Mouse (Mus musculus): ENCODE measurements around the gene Olfr1420.
"Not testable (repeated sequence)": the region's sequence is repeated elsewhere in the genome, so short reads cannot be mapped to it uniquely, and the experiment has no call there.

The Olfr1420 gene

DNA sequence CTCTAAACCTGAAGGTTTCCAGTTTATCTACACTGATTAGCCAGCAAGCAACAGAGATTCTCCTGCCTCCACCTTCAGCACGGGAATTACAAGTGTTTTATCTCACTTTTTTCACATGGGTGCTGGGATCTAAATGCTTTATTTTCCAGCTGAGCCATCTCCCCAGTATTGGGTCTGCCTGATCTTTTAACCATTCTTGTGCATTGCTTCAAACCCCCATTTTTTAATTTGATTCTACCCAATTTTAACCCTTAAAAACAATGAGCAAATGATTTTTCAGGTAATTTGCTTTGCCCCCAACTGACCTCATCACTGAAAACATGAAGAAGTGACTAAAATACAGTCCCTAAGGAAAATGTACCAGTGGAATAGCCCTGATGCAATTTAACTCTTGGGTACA, at the start of gene Olfr1420:
Gene Olfr1420 (plus strand): TSS at position 301 of the 400 bp plus-strand sequence.
- no peak for DNase-seq

DNA sequence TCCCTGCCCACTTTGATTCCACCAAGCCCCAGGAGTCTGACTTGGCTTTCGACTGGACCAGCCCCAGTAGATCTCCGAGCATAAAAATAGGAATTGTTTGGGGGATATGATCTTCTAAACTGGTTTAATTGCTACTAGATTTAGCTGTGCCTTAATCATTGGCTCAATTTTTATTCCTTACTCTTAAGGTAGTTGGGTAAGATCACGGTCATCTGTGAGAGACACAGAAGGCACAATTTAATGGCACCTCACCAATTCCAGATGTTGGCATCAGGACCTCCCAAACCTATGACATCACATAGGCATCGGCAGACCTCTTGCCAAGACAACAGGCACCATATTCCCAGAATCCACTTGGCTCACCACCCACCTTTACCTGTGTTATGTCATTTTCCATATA, 47.2 kb upstream of the Olfr1420 start, which contains the start of gene Olfr1417:
Gene Olfr1417 (minus strand): TSS at position 101 of the 400 bp plus-strand sequence.
- DNase-seq = no peak

DNA sequence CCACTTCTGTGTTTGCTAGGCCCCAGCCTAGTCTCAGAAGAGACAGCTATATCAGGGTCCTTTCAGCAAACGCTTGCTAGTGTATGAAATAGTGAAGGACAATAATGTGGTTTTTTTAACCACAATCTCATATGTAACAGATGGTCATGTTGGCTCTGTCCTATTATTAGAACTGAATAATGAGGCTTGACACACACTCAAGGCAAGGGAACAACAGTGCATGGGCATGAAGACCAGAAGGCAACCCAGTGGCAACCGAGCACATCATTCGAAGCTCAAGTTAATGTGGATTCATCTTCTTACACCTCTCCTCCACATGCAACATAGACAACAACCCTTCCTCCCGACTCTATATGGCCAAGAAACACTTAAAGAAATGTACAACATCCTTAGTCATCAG, 40.0 kb upstream of the Olfr1420 start:
- DNase-seq = no peak

DNA sequence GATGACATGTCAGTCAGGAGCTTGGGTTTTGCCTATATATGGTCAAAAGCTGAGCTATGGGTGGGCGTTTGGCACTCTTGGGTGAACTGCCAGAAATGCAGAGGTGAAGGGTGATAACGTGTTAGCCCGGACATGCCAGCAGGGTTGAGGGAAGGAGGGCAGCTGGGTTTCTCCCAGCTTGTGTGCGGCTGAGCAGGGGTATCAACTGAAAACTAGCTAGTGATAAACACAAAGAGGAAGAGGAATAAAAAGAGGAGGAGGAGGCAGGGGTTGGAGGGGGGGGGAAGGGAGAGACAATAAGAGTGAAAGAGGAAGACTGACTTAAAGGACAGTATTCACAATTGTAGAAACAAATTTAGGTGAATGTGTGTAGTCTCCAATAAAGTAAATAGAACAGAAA, 33.7 kb upstream of the Olfr1420 start:
- no peak for DNase-seq

DNA sequence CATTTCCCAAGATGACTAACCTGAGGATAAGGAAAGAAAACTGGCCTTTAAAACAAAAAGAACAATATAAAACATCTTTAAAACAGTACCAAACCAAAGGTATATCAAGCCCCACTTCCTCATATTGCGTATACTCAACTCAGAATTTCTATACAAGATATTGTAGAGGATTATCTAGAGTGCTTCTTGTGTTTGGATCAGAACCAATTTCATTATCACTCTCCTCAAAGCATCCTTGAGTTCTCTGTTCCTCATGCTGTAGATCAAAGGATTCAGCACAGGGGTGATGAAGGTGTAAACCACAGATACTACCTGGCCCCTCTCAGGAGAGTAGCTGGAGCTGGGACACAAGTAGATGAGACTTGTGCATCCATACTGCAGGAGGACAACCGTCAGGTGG, 31.5 kb upstream of the Olfr1420 start:
- DNase-seq = no peak

DNA sequence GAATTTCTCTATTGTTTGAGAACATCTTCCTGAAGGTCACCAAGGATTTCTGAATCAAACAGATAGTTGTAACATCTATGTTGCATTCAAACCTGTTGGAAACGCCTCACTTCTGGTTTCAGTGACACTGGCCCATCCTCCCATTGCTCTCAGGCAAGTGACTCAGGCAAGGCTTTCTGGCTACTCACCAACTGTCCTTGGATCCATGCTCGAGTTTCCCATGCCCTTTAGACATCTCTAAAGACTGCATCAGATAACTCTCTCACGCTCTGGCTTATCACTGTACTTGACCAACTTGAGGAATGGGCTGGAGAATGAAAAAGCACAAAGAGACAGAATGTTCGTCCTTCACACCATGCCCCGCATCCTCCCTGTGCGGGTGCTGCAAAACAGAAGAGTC, 29.9 kb upstream of the Olfr1420 start:
- DNase-seq = no peak

DNA sequence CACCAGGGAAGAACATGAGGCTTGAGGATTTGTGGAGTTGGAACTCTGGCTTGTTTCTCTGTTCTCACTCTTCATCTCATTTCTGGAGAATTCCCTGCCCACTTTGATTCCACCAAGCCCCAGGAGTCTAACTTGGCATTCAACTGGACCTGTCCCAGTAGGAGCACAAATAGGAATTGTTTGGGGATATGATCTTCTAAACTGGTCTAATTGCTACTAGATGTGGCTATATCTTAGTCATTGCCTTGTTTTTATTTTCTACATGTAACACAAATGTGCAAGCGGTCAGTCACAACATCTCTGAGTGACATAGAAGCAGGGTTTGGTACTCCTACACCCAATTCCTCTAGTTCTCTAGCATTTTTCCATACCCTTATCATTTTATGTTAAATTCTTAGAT, 25.4 kb upstream of the Olfr1420 start, which contains the start of gene Olfr1418:
Gene Olfr1418 (minus strand): TSS at position 101 of the 400 bp plus-strand sequence.
- no peak for DNase-seq

DNA sequence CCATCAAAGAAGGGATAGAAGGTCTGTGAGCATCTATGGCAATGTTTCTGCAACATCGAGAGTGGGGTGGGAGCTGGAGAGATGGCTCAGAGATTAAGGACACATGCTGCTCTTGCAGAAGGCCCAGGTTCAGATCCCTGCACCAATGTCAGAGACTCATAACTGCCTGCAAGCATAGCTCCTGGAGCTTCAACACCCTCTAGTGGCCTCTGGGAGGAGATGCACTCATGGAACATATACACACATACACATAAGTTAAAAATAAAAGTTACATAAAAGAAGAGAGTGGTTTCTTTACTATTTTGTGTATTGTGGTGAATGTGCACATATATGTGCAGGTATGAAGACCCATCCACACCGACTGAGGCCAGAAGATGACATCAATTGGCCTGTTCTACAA, 18.5 kb upstream of the Olfr1420 start:
- no peak for DNase-seq

DNA sequence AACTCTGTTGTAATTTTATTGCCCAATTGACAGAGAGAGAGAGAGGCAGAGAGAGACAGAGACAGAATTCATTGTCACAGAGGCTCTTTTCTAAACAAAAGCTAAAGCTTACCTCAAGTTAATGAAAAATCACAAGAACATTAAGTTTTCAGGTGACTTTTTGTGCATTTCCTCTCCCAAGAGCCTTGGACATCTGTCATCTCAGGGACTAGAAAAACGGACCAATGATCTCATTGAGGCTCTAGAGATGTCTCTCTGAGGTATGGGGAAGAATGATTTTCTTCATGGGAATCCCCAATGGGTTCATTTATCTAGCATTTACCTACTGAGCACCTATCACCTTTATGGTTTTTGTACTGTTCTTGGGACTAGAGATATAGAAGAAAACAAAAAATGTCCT, 11.4 kb upstream of the Olfr1420 start, which contains the start of gene Olfr1419:
Gene Olfr1419 (minus strand): TSS at position 101 of the 400 bp plus-strand sequence.
- DNase-seq = no peak

DNA sequence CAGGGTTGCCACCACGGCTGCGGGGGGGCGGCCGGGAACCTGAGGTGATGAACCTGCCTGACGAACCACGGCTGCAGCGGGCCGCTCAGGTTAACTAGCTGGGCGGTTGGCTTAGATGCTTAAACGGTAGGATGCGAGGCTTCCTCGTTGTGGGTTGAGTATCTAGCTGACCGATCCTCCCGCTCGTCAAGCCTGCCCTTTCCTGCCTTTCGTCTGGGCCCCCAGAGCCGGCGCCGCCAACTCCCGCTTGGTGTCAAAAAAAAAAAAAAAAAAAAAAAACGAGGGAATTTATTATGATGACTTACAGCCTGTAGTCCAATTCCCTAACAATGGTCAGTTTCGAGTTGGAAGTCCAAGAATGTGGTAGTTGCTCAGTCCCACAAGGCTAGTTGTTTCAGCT, 8.0 kb upstream of the Olfr1420 start:
- DNase-seq = not testable (repeated sequence)

DNA sequence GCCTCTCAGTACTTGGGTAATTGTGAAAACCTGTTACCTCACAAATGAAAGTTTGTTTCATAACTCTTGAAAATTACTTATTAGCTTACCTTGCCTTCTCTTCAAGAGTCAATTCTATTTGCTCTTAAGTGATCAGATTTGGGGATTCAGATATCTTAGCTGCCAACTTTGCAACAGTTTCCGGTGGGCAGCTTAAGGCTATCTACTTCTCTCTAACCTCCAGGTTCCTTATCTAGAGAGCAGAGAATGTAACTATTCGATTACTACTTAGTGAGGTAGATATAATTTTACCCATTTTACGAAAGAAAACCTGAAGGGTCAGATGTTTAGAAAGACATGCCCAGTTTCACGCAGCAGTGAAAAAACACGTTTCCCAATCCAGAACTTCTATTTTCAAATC, 24.7 kb downstream of the Olfr1420 start:
- DNase-seq = no peak

DNA sequence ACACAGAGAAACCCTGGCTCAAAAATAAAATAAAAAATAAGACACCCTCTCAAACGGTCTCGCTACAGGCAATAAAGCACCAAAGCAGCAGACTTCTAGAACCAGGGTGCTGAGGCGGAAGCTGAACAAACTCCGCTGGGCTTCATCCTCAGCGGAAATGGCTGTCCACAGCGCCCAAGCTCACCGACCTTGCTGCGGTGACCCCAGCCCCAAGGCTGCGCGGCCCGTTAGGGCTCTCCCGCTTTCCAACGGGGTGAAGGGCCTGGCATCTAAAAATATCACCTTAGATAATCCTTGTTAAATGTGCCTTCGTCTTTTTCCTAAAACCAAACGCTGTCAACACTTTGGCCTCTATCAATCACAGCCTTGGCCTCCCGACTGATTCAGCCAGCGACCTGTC, 25.2 kb downstream of the Olfr1420 start:
- no peak for DNase-seq

DNA sequence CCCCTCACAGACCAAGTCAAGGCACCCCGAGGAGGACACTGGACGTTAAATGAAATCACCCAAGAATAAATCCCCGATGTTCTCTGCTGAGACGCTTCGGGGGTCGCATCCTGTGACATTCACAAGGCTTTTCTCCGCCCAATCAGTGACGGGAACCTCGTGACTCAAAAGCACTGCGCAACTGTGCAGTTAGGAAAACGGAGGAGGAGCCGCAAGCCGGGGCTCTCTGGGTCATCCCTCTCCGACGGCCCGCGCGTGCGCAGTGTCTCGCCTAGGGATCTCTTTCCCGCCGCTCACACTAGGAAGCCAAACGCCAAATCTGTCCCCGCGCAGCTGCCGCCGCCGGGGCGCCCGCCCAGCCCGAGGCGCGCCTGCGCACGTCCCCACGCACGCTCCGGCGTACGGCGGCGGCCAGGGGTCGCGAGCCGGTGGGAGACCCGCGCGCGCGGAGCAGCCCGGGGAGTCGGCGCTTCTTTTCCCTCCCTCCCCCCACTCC, 25.7 kb downstream of the Olfr1420 start, which contains the start of gene Patl1:
Gene Patl1 (plus strand): TSS at position 363 of the 496 bp plus-strand sequence.
- peak; percentile 99 for DNase-seq

DNA sequence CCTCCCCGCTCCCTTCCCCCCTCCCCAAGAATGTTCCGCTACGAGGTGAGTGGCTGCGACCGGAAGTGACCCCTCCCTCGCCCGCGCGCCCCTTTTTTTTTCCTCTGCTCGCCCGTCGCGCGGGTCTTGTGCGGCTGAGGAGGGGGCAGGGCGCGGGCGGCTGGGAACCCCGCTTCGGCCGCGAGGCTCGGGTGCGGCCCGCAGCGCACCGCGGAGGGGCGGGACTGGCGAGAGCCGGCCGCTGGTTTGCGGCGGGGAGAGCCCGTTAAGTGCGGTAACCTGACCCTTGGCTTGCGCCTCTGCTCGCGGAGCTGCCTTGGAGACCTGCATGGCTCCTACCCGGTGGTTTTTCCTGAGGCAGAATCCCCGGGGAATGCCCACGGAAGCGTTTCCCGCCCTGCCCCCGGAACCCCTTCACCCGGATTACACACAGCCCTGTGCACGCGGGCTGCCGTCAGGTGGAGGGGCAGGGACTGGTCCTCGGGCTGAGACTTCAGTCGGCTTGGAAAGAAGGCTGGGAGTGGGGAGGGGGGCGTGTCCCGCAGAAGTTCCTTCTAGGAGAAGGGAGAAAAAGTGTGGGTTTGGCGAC, 26.3 kb downstream of the Olfr1420 start:
- DNase-seq = peak; percentile 61

DNA sequence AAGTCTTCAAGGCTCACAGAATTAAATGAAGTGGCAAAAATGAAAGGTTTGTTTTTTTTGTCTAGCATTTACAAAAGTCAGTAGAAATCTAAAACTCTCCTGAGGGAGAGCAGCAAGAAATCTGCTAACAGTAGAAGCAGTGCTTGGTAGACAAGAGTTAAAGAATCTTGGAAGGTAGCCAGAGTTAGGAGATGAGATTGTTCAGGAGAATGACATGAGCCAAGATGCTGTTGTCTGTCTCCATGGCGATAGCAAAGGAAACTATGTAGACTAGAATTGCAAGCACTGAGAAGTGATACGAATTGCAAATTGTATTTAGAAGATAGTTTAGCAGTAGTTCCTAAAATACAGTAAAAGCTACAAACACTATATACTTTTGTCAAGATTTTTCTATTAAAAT, 29.4 kb downstream of the Olfr1420 start:
- DNase-seq = peak; percentile 35

DNA sequence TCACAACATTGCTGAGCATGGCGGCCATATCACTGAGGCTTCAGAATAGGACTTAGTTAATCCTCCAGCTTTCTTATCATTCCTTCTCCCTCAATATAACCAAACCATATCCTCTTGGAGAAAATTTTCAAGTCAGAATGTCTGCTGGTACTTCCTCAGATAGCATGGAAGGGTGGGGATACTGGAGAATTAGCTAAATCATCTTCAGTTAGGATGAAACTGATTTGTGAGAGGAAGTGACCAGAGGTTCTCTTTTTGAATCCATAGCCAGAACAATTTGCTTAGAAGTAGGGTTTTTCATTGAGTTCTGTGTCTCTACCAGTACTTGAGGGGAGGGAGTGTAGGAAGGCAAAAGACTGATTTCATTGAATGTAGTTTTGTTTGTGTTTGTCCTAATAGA, 35.7 kb downstream of the Olfr1420 start:
- DNase-seq = no peak

DNA sequence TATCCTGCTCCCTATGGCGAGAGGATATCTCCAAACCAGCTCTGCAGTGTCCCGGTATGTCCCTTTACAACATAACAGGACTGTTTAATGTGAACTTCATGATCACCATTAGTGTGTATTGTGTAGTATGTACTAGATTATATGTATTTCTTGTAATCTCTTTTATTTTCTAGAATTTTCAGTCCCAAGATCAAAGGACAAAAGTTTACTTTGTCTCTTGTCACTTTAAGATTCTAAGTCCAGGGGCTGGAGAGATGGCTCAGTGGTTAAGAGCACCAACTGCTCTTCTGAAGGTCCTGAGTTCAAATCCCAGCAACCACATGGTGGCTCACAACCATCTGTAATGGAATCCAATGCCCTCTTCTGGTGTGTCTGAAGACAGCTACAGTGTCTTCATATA, 36.1 kb downstream of the Olfr1420 start:
- DNase-seq = not testable (repeated sequence)

DNA sequence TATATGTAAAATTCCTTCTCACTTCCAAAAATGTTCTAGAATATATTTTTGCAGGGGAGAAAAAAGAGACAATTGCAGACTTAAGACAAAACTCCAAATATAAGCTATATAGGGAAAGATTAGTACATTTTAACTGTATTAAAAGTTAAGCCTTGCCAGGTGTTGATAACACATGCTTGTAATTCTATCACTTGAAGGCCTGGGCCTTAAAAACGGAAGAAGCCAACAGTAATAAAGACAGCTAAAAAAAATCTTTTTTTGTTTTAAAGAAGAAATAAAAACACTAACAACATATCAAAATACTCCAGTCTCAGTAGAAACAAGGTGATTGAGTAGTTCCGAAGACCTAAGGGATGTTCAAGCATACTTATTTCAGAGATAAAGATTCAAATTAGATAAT, 40.0 kb downstream of the Olfr1420 start:
- DNase-seq = no peak

DNA sequence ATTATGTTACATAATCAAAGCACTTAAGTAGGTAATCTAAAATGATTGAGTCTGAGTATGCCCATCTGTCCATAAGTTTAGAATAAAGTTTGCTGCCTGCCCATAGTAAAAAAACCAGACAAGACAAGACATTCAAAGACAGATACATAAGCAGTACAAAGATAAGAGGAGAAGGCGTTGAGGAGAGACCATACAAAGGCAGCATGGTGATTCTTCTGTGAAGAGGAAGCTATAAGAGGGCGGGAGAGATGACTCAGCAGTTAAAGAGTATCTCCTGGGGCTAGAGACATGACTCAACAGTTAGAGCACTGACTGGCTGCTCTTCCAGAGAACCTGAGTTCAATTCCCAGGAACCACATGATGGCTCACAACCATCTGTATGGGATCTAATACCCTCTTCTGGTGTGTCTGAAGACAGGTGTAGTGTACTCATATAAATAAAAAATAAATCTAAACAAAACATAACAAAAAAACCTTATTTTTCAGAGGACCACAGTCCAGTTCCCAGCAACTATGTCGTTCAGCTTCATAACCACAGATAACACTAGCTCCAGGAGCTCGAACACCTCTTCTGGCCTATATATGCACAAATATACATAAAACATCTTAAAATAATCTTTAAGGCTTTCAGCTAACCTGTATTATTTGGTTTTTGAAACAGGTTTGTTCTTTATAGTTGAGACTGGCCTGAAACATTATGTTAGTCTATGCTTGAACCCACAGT, 41.8 kb downstream of the Olfr1420 start:
- DNase-seq = no peak

DNA sequence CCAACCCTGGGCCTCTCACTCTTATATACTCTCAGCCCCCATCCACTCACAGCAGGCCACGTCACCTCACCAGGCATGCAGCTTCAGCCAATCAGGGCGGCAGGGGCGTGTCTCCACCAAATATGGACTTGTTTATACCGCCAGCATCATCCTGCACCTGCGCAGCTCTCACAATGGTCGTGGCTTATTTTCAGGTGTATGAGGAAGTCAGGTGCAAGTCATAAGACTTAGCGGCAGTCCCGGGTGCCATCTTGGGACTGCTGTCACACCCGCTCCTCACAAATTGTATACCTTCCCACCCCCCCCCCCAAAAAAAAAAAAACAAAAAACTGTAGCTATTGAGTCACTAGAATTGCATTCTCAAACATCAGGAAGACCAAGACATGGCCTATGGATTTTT, 60.1 kb downstream of the Olfr1420 start:
- not testable (repeated sequence) for DNase-seq
